Mouse (Mus musculus) layer of hippocampus, adult 8-10 months (tissue): ENCODE measurements around the gene D430019H16Rik. TPM values are rescaled to one million over a fixed set of nuclear protein-coding genes. Genes with fewer than 3 reads are reported as not detected.

Source experiments
- DNase-seq, 2 experiments: peaks; one replicate each; pipeline ENCODE4 v3.0.0; 2022; ENCODE audit warnings: low spot score in 2 of 2
- total RNA-seq, 4 experiments: library from RNA; stranded (reverse); gene quantifications; 2 replicates each; pipeline ENCODE4 v1.2.4; 2022

The D430019H16Rik gene
- total RNA-seq, 4 experiments from 2014 or later, result 90.0 to 116 (median 99.9) TPM

- no peak for DNase-seq
These were observed 82.5 kb downstream of the D430019H16Rik start for GRCm38 (mm10) chr12:105535968-105536760.

DNA sequence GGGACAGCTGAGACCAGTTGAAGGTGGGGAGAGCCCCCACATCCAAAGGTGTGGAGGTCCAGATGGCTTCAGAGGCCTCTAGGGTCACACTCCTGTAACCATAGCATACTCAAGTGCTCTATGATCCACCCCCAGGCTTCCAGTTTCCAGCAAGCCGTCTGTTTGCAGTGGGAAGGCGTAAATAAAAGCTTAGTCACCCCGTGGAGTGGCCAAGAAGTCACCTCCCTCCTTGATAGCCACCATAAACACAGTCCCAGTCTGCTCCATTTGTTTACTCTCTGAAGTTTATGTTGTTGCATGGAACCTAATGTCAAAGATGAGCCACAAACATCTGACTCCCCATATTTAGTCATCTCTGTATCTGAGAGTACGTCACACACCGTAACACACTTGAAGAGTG is 83.5 kb downstream of the D430019H16Rik start:
- DNase-seq, result no peak

GRCm38 (mm10) chr12:105539649-105540048 is 86.0 kb downstream of the D430019H16Rik start:
- no peak for DNase-seq

DNA sequence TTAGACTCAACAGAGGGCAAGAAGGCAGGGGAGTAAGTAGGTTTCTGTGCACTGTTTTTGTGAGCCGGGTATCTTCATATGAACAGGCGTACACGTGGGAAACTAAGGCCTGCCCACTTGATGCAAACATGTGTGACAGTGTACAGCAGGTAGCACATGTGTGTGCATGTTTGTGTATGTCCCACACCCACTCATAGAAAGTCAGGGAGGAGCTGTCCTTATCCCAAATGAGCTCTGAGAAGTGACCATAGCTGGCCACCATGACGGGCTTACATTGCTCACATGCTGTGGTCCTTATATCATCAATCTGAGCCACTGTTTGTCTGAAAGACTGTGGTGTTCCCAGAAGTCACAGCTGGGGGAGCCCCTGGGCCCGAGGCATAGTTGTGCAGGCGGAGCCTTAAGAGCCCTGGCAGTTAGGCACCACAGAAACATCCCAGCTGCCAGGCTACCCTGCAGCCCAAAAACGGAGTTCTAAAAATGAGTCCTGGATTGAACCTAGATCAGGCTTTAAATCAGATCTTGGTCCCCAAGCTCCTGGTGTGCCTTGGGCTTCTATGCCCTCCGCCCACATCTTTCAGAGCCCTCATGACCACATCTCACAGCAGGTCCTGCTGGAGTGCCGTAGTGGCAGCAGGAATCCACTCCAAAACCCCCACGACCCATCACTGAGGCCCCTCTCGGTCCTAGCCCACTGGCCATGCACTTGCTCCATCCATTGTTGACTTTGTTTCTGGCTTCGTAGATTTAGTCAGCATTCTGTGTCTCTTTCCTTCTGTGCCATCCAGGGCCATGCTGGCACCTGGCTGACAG is 88.1 kb downstream of the D430019H16Rik start:
- no peak for DNase-seq

DNA sequence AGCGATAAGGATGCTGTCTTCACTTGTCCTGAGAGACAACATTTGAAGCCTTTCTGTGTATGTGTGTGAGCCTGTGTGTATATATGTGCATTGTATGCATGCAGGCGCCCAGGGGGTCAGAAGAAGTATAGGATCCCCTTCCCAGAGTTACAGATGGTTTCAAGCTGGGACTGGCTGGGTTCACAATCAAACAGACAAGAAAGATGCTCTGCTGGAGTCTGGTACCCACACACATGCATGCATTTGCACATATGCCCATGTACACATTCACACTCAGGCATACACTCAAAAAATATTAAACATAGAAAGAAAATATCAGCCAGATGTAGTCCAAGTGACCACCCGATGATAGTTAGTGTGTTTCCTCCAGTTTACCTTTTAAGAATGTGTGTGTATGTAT is 88.9 kb downstream of the D430019H16Rik start:
- DNase-seq, result no peak

Other genes with a start within 250 kb of the D430019H16Rik start
- gene Tcl1, start 231.1 kb upstream of the D430019H16Rik start, total RNA-seq, result not detected
- gene Tunar, start 120.0 kb upstream of the D430019H16Rik start, total RNA-seq, result 10 to 100 TPM; 13.1 to 15.3 (median 14.0) TPM
- gene Bdkrb2, start 109.4 kb downstream of the D430019H16Rik start, total RNA-seq, result 1 to 10 TPM in 2 of 4 experiments, under 1 TPM in 2; 0.68 to 1.3 (median 1.0) TPM
- under 1 TPM in 3 of 4 experiments, not detected in 1; 0.35 to 0.45 (median 0.37) TPM for gene Bdkrb1, start 149.2 kb downstream of the D430019H16Rik start, total RNA-seq
- 10 to 100 TPM; 22.9 to 27.2 (median 26.3) TPM for gene Gskip, start 231.0 kb downstream of the D430019H16Rik start, total RNA-seq
- 10 to 100 TPM; 43.1 to 56.3 (median 47.8) TPM for gene Atg2b, start 231.4 kb downstream of the D430019H16Rik start, total RNA-seq